Mouse (Mus musculus): Measurements from ENCODE around the gene Whrn. TPM values are rescaled to one million over a fixed set of nuclear protein-coding genes. Genes with fewer than 3 reads are reported as not detected.

Whrn gene
- polyA plus RNA-seq, 2 experiments = 6.6 to 34.3 TPM

DNA sequence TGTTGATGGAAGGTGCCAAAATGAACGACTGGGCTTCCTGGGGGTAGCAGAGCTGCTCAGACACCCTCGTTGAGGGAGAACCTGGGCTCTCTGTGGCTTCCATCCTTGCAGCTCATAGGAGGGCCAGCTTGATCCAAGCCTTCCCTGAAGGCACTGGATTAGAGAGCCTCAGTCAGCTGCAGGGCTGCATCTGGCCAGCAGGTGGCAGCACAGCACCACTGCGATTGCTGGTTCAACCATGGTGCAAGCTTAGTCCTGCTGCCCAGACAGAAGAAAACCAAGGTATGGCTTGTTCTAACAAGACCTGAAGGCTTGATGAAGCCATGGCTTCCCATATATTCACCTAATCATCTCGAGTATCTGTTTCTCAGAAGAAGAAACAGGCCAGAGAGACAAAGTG is 127.2 kb downstream of the Whrn start:
- H3K27me3 ChIP-seq (ENCODE audit: control insufficient read depth, insufficient read depth, low read length) = no peaks in the 10 kb centered on the region
- H3K27ac ChIP-seq (replicated peaks; ENCODE audit: low read depth, low read length) = no peak overlapping the region
- H3K9me3 ChIP-seq (ENCODE audit: control insufficient read depth, low read length) = no peaks in the 10 kb centered on the region
- H3K4me3 ChIP-seq (replicated peaks; ENCODE audit: low read length) = no peak overlapping the region
- peak; percentile 84 for DNase-seq (ENCODE audit: low spot score)
- peak; percentile 59; the same call in 1 of the 2 replicates for ATAC-seq (ENCODE audit: low FRiP score, low read depth)
- H3K4me2 ChIP-seq (replicated peaks; ENCODE audit: low read depth, low read length, severe bottlenecking) = no peak overlapping the region
- WGBS = 21% methylated on average over 4 of the region's 4 CpGs
- no peaks in the 10 kb centered on the region for H3K4me1 ChIP-seq (ENCODE audit: control insufficient read depth, insufficient read depth, low read length)
- peaks cover 49% of the 10 kb centered on the region for H3K36me3 ChIP-seq (ENCODE audit: control insufficient read depth, insufficient read depth, low read length)
- TF ChIP-seq POLR2A (IDR thresholded peaks at IDR 0.05; ENCODE audit: borderline replicate concordance, extremely low read depth, insufficient read depth, insufficient read length) = no peak
- H3K9ac ChIP-seq (ENCODE audit: low read depth, low read length, severe bottlenecking) = no peak overlapping the region

Other genes starting within 250 kb of the Whrn start
- 0.28 TPM in 1 of 2 replicates, not detected in the other for gene Orm1, start 151.4 kb downstream of the Whrn start, polyA plus RNA-seq (2012; rRNA removed)
- 0.43 and 1.6 TPM in 2 replicates for gene Orm1, start 151.4 kb downstream of the Whrn start, polyA plus RNA-seq (2014; fragmentation: Nextera tagmentation; extraction: Ambion mirVana)
- gene Orm3, start 139.8 kb downstream of the Whrn start, polyA plus RNA-seq (2012; rRNA removed) = not detected in 2 replicates
- not detected in 2 replicates for gene Orm3, start 139.8 kb downstream of the Whrn start, polyA plus RNA-seq (2014; fragmentation: Nextera tagmentation; extraction: Ambion mirVana)
- not detected in 2 replicates for gene Orm2, start 133.5 kb downstream of the Whrn start, polyA plus RNA-seq (2012; rRNA removed)
- gene Orm2, start 133.5 kb downstream of the Whrn start, polyA plus RNA-seq (2014; fragmentation: Nextera tagmentation; extraction: Ambion mirVana) = not detected in 2 replicates
- 6.2 and 7.1 TPM in 2 replicates for gene Akna, start 92.6 kb downstream of the Whrn start, polyA plus RNA-seq (2012; rRNA removed)
- gene Akna, start 92.6 kb downstream of the Whrn start, polyA plus RNA-seq (2014; fragmentation: Nextera tagmentation; extraction: Ambion mirVana) = 5.4 and 7.0 TPM in 2 replicates
- 105 and 138 TPM in 2 replicates for gene Atp6v1g1, start 48.8 kb upstream of the Whrn start, polyA plus RNA-seq (2012; rRNA removed)
- gene Atp6v1g1, start 48.8 kb upstream of the Whrn start, polyA plus RNA-seq (2014; fragmentation: Nextera tagmentation; extraction: Ambion mirVana) = 289 and 304 TPM in 2 replicates
- 7.1 and 9.6 TPM in 2 replicates for gene Tmem268, start 62.8 kb upstream of the Whrn start, polyA plus RNA-seq (2012; rRNA removed)
- 6.6 and 7.7 TPM in 2 replicates for gene Tmem268, start 62.8 kb upstream of the Whrn start, polyA plus RNA-seq (2014; fragmentation: Nextera tagmentation; extraction: Ambion mirVana)
- gene Gm11213, start 109.3 kb upstream of the Whrn start, polyA plus RNA-seq (2012; rRNA removed) = not detected in 2 replicates
- not detected in 2 replicates for gene Gm11213, start 109.3 kb upstream of the Whrn start, polyA plus RNA-seq (2014; fragmentation: Nextera tagmentation; extraction: Ambion mirVana)
- gene Tex48, start 126.4 kb upstream of the Whrn start, polyA plus RNA-seq (2012; rRNA removed) = not detected in 2 replicates
- not detected in 2 replicates for gene Tex48, start 126.4 kb upstream of the Whrn start, polyA plus RNA-seq (2014; fragmentation: Nextera tagmentation; extraction: Ambion mirVana)
- gene Gm11214, start 167.4 kb upstream of the Whrn start, polyA plus RNA-seq (2012; rRNA removed) = not detected in 2 replicates
- gene Gm11214, start 167.4 kb upstream of the Whrn start, polyA plus RNA-seq (2014; fragmentation: Nextera tagmentation; extraction: Ambion mirVana) = not detected in 2 replicates
- gene Tnfsf15, start 249.1 kb upstream of the Whrn start, polyA plus RNA-seq (2012; rRNA removed) = 0.05 and 0.08 TPM in 2 replicates
- 0.10 and 0.39 TPM in 2 replicates for gene Tnfsf15, start 249.1 kb upstream of the Whrn start, polyA plus RNA-seq (2014; fragmentation: Nextera tagmentation; extraction: Ambion mirVana)